Mouse (Mus musculus) layer of hippocampus, postnatal 36 days (tissue): ENCODE data around the gene Depp1. TPM values are rescaled to one million over a fixed set of nuclear protein-coding genes. Genes with fewer than 3 reads are reported as not detected.

Source experiments
- DNase-seq, 2 experiments: peaks; one replicate each; pipeline ENCODE4 v3.0.0; 2022
- microRNA-seq, 2 experiments: library from miRNA; unstranded; fragments of <30 nt; microRNA quantifications; one replicate each; pipeline ENCODE4 v1.2.0; 2021
- total RNA-seq, 2 experiments: library from RNA; stranded (reverse); gene quantifications; 2 replicates each; pipeline ENCODE4 v1.2.3; 2021

The Depp1 gene
- total RNA-seq, 2 experiments from 2014 or later = 2.4 to 2.5 TPM

DNA sequence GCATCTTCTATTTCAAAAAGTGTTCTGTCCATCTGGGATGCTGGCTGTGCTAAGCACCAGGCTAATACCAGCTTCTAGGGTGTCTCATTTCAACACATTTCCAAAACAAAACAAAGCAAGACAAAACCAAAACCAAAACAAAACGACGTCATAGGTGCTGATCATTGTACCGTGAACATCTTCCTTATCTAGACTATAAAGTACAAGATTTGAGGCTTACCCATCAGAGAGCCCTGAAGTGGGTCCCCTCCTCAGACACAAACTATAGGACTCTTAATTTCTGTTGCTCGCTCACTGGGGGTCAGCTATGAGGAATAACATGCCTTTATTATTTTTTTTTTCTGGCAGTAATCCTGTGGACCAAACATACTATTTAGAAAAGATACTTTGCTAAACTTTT lies 43.2 kb downstream of the Depp1 start:
- no peak for DNase-seq

DNA sequence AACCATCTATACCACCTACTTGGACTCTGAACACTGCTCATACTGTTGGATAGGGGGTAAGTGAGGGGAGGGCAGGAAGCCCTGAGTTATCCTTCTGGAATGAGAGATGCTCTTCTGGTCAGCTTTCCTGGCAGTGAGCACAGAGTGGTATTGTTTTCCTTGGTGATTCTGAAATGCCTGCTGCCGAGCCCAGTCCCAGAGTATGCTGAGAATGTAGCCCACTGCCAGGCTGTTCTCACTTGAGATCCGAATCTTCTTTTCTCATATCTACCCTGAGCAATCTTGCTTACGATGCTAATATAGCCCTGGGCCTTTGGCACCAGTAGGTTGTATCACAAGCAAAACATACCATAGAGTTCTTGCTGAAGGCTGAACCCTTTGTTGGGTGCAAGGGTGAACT lies 43.9 kb downstream of the Depp1 start:
- no peak for DNase-seq

DNA sequence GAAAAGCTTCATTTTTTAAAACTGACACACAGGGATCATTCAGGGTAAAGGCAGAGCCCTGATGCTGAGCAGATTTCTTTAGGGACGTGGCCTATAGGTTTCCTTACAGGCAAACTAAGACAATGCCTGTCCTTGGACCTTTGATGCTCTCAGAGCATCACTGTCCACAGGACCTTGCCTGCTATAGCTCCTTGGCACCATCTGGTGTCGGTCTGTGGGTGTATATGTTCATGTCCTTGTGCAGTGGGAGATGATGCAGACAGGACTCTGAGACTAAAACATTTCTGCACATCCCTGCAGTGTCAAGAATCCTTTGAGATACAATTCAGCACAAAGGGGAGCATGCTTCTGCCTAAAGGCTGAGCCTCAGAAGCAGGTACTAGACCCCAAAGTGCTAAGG lies 47.0 kb downstream of the Depp1 start:
- DNase-seq = no peak

DNA sequence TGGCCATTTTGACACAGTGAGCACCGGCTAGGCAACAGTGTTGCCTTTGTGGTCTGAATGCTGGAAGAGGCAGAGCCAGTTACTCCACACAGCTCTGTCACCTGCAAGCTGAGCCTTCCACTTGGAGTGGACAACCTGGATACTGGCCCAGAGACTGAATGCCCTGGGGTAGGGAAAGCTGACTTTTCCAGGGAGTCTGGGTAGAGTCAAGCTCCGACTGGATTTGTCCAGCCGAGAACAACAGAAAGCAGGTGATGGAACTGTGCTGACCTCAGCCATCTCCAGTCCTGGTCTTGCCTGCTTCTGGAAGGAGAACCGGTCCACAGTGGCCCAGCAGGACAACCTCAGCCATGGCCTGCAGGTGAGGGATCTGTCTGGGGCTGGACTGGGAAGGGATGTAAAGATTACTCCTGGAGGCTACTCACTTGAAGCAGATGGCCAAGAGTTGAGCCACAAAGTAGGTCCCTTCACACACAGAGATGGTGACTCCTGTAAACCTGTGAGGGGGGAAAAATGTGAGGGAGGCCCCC lies 47.6 kb downstream of the Depp1 start:
- DNase-seq = no peak

DNA sequence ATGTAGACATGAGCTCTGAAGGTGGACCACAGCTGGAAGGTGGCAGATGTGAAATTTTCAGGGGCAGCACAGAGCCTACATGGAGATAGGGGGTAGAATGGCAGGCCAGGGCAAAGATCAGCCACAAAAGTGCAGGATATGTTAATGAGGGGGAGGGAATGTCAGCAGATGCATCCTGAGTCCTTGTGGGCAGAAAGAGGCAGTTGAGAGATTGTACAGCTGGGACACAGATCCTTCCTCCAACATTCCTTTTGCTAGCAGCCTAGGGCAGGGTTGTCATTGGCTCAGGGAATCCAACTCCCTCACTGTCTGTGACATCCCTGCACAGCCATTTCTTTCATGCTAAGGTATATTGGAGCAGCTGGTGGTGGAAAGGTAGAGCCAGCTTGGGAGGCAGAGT lies 50.4 kb downstream of the Depp1 start:
- no peak for DNase-seq

Small RNA genes lying within 50 kb of the gene (microRNA-seq; reads per million reads assigned to microRNA genes)
- 0 reads per million in 2 experiments for gene Mir7043

Other genes starting within 250 kb of the Depp1 start
- 1 to 10 TPM; 1.4 to 1.7 TPM for gene Alox5, start 189.4 kb upstream of the Depp1 start, total RNA-seq
- not detected for gene Olfr211, start 161.5 kb upstream of the Depp1 start, total RNA-seq
- gene Olfr212, start 144.1 kb upstream of the Depp1 start, total RNA-seq = not detected
- gene Olfr213, start 112.2 kb upstream of the Depp1 start, total RNA-seq = not detected
- 1 to 10 TPM; 1.8 to 2.4 TPM for gene Gm5580, start 99.5 kb upstream of the Depp1 start, total RNA-seq
- not detected for gene Olfr214, start 96.4 kb upstream of the Depp1 start, total RNA-seq
- gene Olfr215, start 66.4 kb upstream of the Depp1 start, total RNA-seq = not detected
- gene Zfp422, start 21.6 kb upstream of the Depp1 start, total RNA-seq = 10 to 100 TPM; 22.0 to 23.0 TPM
- 1 to 10 TPM; 2.6 to 2.7 TPM for gene Rassf4, start 23.3 kb downstream of the Depp1 start, total RNA-seq
- under 1 TPM; 0.22 to 0.81 TPM for gene Tmem72, start 66.3 kb downstream of the Depp1 start, total RNA-seq